Mouse (Mus musculus): Measurements from ENCODE around the gene Gimap7. TPM values are rescaled to one million over a fixed set of nuclear protein-coding genes. Genes with fewer than 3 reads are reported as not detected.

The Gimap7 gene
- polyA plus RNA-seq, 1 experiment from 2014 or later: not detected

GRCm38 (mm10) chr6:48696830-48697554 lies 21.4 kb upstream of the Gimap7 start:
- Histone ChIP-seq H3K4me3 (no peak overlapping the region), H3K27me3 (replicated peaks) (no peaks in the 10 kb centered on the region), H3K36me3 (peaks cover 1% of the 10 kb centered on the region; the same call in 1 of the 2 replicates), H3K9me3 (0 out of 2 replicates have a peak, but pooled peaks cover 5% of the 10 kb centered on the region), H3K27ac (replicated peaks) (peak overlapping the region; percentile 29; the same call in 1 of the 2 replicates), H3K4me1 (0 out of 2 replicates have a peak, but pooled peaks cover 2% of the 10 kb centered on the region), H3K9ac (no peak overlapping the region), H3K4me2 (no peak overlapping the region)
- no peak for ATAC-seq (ENCODE audit: extremely low read depth, insufficient number of reproducible peaks, low FRiP score, low TSS enrichment)
- WGBS: 63% methylated on average over 4 of the region's 4 CpGs

DNA sequence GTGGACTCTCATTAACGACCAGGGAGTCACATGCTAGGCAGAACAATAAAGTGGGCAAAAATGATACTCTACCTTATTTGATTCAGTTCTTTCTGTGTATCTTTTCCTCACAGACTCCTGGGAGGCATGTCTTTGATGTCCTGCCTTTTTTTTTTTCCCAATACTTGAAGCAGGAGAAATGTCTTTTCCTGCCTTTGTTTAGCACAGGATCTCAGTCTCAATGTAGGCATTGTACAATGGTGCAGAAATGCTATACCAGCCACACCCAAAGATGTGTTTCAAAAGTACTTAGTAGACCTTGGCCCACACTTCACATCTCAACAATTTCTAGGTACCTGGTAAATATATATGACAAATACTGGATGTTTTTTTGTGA lies 20.9 kb upstream of the Gimap7 start:
- peak overlapping the region; percentile 29; the same call in 1 of the 2 replicates for H3K27ac ChIP-seq (replicated peaks)
- H3K4me2 ChIP-seq: no peak overlapping the region
- H3K4me1 ChIP-seq: 0 out of 2 replicates have a peak, but pooled peaks cover 2% of the 10 kb centered on the region
- H3K4me3 ChIP-seq: no peak overlapping the region
- H3K27me3 ChIP-seq (replicated peaks): no peaks in the 10 kb centered on the region
- 36% methylated on average over 1 of the region's 1 CpGs for WGBS
- H3K36me3 ChIP-seq: peaks cover 7% of the 10 kb centered on the region; the same call in 1 of the 2 replicates
- no peak overlapping the region for H3K9ac ChIP-seq
- 0 out of 2 replicates have a peak, but pooled peaks cover 5% of the 10 kb centered on the region for H3K9me3 ChIP-seq
- no peak for ATAC-seq (ENCODE audit: extremely low read depth, insufficient number of reproducible peaks, low FRiP score, low TSS enrichment)

DNA sequence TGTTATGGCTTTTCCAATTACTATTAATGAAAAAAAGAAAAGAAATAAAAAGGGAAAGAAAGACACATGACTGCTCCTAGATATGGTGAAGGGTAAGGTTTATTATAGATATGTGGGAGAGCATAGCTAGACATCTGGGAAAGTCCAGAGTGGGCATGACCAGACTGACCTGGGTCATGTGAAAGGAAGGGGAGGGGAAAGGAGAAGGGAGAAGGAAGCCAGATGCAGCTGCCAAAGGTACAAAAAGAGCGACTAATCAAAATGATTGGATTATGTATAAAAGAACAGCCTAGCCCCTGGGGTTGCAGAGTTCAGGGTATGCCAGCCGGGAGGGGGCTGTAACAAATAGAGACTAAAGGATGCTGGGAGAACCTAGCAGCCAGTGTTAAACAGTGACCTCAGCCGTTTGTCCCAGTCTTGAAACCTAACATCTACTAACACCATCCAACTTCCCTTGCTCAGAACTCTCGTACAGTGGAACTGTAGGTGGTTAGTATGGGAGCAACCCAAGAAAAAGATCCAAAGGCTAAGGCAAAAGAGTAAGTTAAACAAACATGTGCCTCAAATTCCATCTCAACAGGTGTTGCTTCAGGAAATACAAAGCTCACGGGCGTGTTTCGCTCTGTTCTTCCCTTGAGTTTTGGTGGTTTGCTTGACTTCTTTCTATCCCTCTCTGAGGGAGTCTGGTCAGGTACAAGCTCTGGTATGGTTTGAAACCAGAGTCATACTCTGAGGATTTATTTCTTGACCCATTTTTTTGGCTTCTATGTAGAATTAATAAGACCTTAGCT lies 20.2 kb upstream of the Gimap7 start:
- Histone ChIP-seq H3K27ac (replicated peaks) (peak overlapping the region; percentile 82; the same call in 1 of the 2 replicates), H3K27me3 (replicated peaks) (no peaks in the 10 kb centered on the region), H3K4me2 (no peak overlapping the region), H3K4me3 (no peak overlapping the region), H3K9me3 (0 out of 2 replicates have a peak, but pooled peaks cover 5% of the 10 kb centered on the region), H3K9ac (no peak overlapping the region), H3K36me3 (peaks cover 7% of the 10 kb centered on the region; the same call in 1 of the 2 replicates), H3K4me1 (0 out of 2 replicates have a peak, but pooled peaks cover 2% of the 10 kb centered on the region)
- 69% methylated on average over 7 of the region's 7 CpGs for WGBS
- no peak for ATAC-seq (ENCODE audit: extremely low read depth, insufficient number of reproducible peaks, low FRiP score, low TSS enrichment)

DNA sequence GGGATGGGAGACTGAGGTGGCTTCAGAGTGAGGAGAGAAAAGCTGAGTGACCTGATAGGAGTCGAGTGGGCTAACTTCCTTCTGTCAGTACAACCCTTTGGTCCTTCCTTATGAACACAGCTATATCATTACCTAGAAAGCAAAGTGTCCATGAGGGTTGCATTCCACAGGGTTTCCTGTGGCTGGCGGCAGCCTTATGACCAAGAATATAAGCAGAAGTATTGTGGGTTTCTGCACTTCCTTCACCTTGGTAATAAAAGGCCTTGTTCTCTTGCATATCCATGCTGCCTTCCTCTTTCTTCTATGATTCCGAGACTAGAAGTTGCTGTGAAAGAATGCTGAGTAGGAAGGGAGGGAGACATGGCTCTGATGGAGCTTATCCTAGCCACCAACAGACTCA lies 19.5 kb upstream of the Gimap7 start:
- no peak overlapping the region for H3K4me2 ChIP-seq
- no peaks in the 10 kb centered on the region for H3K27me3 ChIP-seq (replicated peaks)
- peak overlapping the region; percentile 82 for H3K27ac ChIP-seq (replicated peaks)
- no peak overlapping the region for H3K9ac ChIP-seq
- WGBS: 53% methylated on average over 3 of the region's 3 CpGs
- no peak overlapping the region for H3K4me3 ChIP-seq
- 0 out of 2 replicates have a peak, but pooled peaks cover 2% of the 10 kb centered on the region for H3K4me1 ChIP-seq
- H3K9me3 ChIP-seq: 0 out of 2 replicates have a peak, but pooled peaks cover 5% of the 10 kb centered on the region
- ATAC-seq (ENCODE audit: extremely low read depth, insufficient number of reproducible peaks, low FRiP score, low TSS enrichment): no peak
- peaks cover 7% of the 10 kb centered on the region; the same call in 1 of the 2 replicates for H3K36me3 ChIP-seq

- peak; percentile 31; the same call in 1 of the 2 replicates for ATAC-seq (ENCODE audit: extremely low read depth, insufficient number of reproducible peaks, low FRiP score, low TSS enrichment)
- H3K4me3 ChIP-seq: no peak overlapping the region
- H3K9me3 ChIP-seq: no peaks in the 10 kb centered on the region
- H3K36me3 ChIP-seq: peaks cover 11% of the 10 kb centered on the region
- no peaks in the 10 kb centered on the region for H3K27me3 ChIP-seq (replicated peaks)
- 0 out of 2 replicates have a peak, but pooled peaks cover 2% of the 10 kb centered on the region for H3K4me1 ChIP-seq
- 33% methylated on average over 5 of the region's 5 CpGs for WGBS
- H3K4me2 ChIP-seq: no peak overlapping the region
- peak overlapping the region; percentile 82 for H3K27ac ChIP-seq (replicated peaks)
- H3K9ac ChIP-seq: no peak overlapping the region
Measured at GRCm38 (mm10) chr6:48700251-48701075, 18.0 kb upstream of the Gimap7 start.

DNA sequence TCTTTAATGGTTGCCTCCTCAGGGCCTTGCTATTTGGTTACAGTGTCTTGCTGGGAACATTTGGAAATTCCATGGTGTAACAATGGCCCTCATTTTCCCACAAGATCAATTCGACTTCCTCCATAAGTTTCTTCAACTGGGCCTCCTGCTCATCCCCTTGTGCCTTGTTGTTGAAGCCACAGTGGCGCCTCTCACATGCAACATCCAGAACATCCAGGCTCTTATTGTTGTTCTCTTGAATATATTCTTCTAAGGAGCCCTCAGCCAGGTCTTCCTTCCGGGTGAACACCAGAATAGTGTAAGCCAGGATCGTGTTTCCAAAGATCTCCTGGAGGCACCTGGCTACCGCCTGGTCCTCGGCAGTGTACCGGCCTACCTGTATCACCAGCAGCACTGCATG lies 16.3 kb upstream of the Gimap7 start:
- no peak overlapping the region for H3K4me3 ChIP-seq
- whole genome bisulfite sequencing: 74% methylated on average over 7 of the region's 7 CpGs
- no peak for ATAC-seq (ENCODE audit: extremely low read depth, insufficient number of reproducible peaks, low FRiP score, low TSS enrichment)
- H3K4me1 ChIP-seq: 0 out of 2 replicates have a peak, but pooled peaks cover 2% of the 10 kb centered on the region
- H3K9ac ChIP-seq: no peak overlapping the region
- H3K27ac ChIP-seq (replicated peaks): peak overlapping the region; percentile 76
- no peak overlapping the region for H3K4me2 ChIP-seq
- no peaks in the 10 kb centered on the region for H3K9me3 ChIP-seq
- peaks cover 11% of the 10 kb centered on the region for H3K36me3 ChIP-seq
- H3K27me3 ChIP-seq (replicated peaks): no peaks in the 10 kb centered on the region

DNA sequence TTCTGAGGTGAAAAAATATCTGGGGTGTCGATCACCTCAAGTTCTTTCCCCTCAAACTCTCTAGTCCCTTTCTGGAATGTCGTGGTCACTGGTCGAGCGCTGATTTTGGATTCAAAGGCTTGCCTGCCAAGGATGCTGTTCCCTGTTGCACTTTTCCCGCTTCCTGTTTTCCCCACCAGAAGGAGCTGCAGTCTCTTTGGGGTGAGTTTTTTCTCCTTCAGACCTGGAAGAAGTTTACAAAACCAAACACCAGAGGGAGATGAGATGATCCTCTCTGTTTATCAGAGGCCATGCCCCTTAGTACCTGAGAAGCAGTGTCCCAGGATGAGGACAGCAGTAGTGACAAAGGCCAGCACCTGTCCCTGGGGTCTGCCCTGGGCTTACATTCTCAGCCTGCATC lies 15.8 kb upstream of the Gimap7 start:
- 58% methylated on average over 5 of the region's 5 CpGs for WGBS
- H3K27ac ChIP-seq (replicated peaks): peak overlapping the region; percentile 76

GRCm38 (mm10) chr6:48704146-48704545 lies 14.3 kb upstream of the Gimap7 start:
- H3K9ac ChIP-seq: no peak overlapping the region
- H3K9me3 ChIP-seq: no peaks in the 10 kb centered on the region
- H3K27me3 ChIP-seq (replicated peaks): no peaks in the 10 kb centered on the region
- no peak overlapping the region for H3K4me2 ChIP-seq
- peaks cover 11% of the 10 kb centered on the region for H3K36me3 ChIP-seq
- no peak overlapping the region for H3K27ac ChIP-seq (replicated peaks)
- H3K4me1 ChIP-seq: 0 out of 2 replicates have a peak, but pooled peaks cover 2% of the 10 kb centered on the region
- no peak overlapping the region for H3K4me3 ChIP-seq
- no peak for ATAC-seq (ENCODE audit: extremely low read depth, insufficient number of reproducible peaks, low FRiP score, low TSS enrichment)

More for the DNA sequence above, 15.8 kb upstream of the Gimap7 start:
- Histone ChIP-seq H3K36me3 (peaks cover 11% of the 10 kb centered on the region), H3K27me3 (replicated peaks) (no peaks in the 10 kb centered on the region), H3K9ac (no peak overlapping the region), H3K4me3 (no peak overlapping the region), H3K4me1 (0 out of 2 replicates have a peak, but pooled peaks cover 2% of the 10 kb centered on the region), H3K4me2 (no peak overlapping the region), H3K9me3 (no peaks in the 10 kb centered on the region)
- ATAC-seq (ENCODE audit: extremely low read depth, insufficient number of reproducible peaks, low FRiP score, low TSS enrichment): no peak

GRCm38 (mm10) chr6:48706130-48706529 lies 12.3 kb upstream of the Gimap7 start:
- Histone ChIP-seq H3K4me3 (peak overlapping the region; percentile 40), H3K36me3 (peaks cover 11% of the 10 kb centered on the region), H3K9me3 (no peaks in the 10 kb centered on the region), H3K27me3 (replicated peaks) (no peaks in the 10 kb centered on the region), H3K9ac (peak overlapping the region; percentile 61), H3K4me2 (peak overlapping the region; percentile 48), H3K27ac (replicated peaks) (peak overlapping the region; percentile 68), H3K4me1 (no peaks in the 10 kb centered on the region)
- 40% methylated on average over 3 of the region's 3 CpGs for WGBS
- no peak for ATAC-seq (ENCODE audit: extremely low read depth, insufficient number of reproducible peaks, low FRiP score, low TSS enrichment)

DNA sequence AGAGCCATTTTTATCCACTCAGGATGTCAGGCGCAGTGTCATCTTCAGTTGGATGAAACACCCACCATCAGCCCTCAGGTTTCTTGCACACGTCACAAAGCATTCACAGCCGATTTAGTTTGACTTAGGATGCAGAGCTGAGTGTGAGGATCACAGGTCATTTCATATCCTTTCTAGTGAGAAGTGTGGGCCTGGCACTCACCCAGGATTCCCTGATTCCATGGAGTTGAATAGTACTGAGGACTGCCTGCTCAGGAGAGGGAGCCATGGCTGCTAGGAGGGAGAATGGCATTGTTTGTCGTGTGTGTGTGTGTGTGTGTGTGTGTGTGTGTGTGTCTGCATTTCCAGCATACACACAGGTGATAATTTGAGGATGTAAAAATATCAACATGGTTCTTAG lies 1.9 kb downstream of the Gimap7 start:
- Histone ChIP-seq H3K27me3 (replicated peaks) (no peaks in the 10 kb centered on the region), H3K4me2 (no peak overlapping the region), H3K9ac (no peak overlapping the region), H3K27ac (replicated peaks) (no peak overlapping the region), H3K9me3 (no peaks in the 10 kb centered on the region), H3K36me3 (no peaks in the 10 kb centered on the region), H3K4me1 (peaks cover 3% of the 10 kb centered on the region), H3K4me3 (no peak overlapping the region)
- WGBS: 65% methylated on average over 4 of the region's 4 CpGs
- no peak for ATAC-seq (ENCODE audit: extremely low read depth, insufficient number of reproducible peaks, low FRiP score, low TSS enrichment)

Measured in heart, embryonic 13.5 days (tissue).